Mouse (Mus musculus): ENCODE measurements around the gene Gm11037.

- TF ChIP-seq CTCF (IDR thresholded peaks at IDR 0.05; ENCODE audit: borderline replicate concordance, control insufficient read depth, extremely low read depth, insufficient read depth, low read length, poor library complexity), result no peak
- TF ChIP-seq POLR2A (IDR thresholded peaks at IDR 0.05; ENCODE audit: control insufficient read depth, extremely low read depth, insufficient read depth, low read length, poor library complexity), result no peak
Observed at GRCm38 (mm10) chr2:131118968-131119574, 14.2 kb upstream of the Gm11037 start.
